Mouse (Mus musculus) testis, adult 10 weeks (tissue): ENCODE measurements around the gene Sppl2b. TPM values are rescaled to one million over a fixed set of nuclear protein-coding genes. Genes with fewer than 3 reads are reported as not detected.

ENCODE experiments used
- polyA plus RNA-seq: library from polyadenylated mRNA; stranded (reverse); fragments of 350-450 nt; fragmentation: Illumina TruSeq; extraction: RNeasy Lipid Tissue Mini Kit (QIAGEN cat#74804); gene quantifications from one replicate; pipeline ENCODE4 v1.2.3, GENCODE M21; 2014; ENCODE audit warnings: low read depth, low replicate concordance

The Sppl2b gene
- polyA plus RNA-seq = 1.7 TPM

DNA sequence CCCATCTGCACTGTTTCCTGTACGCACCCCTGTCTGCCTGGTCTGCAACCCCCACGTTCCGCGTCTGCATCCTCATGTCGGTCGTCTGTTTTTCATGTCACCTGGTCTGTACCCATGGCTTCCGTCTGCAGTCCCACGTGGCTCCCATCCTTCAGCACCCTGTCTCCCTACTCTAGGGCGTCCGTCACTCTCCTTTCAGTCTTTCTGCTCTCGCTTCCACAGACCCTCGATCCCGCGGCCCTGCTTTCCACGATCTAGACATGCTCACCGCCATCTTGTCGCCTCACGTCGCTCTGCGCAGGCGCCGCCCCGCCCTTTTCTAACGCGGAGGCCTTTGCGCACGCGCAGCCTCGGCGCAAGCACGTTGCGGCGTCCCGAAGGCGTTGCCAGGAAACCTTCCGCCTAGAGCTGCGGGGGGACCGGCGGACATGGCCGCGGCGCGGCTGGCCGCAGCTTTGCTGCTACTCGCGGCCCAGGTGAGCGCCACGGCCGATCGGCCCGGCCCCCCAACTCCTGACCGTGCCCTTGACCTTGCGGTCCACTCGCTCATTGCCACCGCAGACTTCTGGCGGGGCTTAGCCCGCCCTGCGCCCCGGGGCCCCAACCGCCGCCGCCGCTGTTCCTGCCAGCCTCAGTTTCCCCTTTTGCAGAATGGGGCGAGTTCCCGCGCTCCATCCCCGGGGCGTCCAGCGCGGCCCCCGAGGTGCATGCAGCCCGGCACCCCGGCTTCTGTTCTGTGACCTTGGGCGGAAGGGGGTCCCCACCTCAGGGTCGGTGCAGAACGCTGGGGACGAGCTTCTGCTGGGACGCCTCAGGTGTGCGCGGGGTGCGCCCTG lies at the start of gene Sppl2b, which contains the start of gene Lsm7:
TSS of gene Sppl2b (plus strand) at position 363 of the 836 bp plus-strand sequence.
TSS of gene Lsm7 (minus strand) at position 297 of the 836 bp plus-strand sequence.

DNA sequence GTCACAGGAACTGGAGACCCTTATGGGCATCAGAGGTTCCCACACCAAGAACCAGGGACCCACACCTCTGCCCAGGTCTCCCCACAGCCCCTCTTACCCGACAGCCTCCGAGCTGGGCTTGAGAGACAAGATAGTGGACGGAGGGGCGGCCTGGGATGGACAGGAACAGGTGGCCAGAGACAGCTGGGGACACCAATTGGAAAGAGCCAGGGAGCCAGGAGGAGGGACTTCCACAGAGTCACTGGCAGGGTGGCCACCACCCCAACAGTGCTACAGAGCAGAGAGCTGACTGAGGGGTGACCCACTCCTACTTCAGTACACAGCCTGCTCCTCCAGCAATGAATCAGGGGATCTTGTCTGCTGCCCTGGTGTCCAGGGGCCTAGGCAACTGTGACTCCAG lies 41.7 kb upstream of the Sppl2b start, which contains the start of gene Jsrp1:
TSS of gene Jsrp1 (minus strand) at position 133 of the 400 bp plus-strand sequence.

DNA sequence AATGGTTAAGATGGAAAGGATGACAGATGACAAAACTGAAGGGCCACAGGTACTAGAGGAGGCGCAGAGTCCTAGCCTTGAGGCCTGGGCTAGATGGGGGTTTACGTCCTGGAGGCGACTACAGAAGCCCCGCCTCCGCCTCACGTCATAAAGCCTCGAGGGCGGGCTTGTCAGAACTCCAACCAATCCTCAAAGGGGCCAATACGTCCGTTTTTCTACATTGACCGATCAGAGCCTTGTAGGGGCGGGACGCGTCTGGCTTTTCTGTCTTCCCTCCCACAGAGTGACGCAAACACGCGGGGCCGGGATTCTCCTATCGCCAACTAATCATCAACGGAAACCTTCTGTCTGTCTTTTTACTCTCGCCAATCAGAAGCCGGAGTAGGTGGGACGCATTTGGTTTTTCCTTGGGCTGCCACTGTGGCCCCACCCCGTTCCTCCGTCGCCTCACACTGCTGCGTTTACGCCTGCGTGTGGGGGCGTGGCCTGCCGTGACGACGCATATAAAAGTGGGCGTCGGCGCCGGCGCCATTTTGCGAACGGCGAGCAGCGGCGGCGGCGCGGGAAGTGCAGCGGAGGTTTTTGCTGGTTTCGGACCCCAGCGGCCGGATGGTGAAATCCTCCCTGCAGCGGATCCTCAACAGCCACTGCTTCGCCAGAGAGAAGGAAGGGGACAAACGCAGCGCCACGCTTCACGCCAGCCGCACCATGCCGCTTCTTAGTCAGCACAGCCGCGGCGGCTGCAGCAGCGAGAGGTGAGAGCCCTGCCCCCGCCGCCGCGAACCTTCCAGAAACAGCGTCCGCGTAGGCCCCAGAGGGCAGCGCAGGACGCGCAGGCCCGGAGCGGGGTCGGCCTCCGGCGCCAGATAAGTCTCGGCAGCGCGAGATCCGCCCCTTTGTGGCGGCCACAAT lies 28.7 kb upstream of the Sppl2b start, which contains the start of gene Oaz1:
TSS of gene Oaz1 (plus strand) at position 506 of the 912 bp plus-strand sequence.

DNA sequence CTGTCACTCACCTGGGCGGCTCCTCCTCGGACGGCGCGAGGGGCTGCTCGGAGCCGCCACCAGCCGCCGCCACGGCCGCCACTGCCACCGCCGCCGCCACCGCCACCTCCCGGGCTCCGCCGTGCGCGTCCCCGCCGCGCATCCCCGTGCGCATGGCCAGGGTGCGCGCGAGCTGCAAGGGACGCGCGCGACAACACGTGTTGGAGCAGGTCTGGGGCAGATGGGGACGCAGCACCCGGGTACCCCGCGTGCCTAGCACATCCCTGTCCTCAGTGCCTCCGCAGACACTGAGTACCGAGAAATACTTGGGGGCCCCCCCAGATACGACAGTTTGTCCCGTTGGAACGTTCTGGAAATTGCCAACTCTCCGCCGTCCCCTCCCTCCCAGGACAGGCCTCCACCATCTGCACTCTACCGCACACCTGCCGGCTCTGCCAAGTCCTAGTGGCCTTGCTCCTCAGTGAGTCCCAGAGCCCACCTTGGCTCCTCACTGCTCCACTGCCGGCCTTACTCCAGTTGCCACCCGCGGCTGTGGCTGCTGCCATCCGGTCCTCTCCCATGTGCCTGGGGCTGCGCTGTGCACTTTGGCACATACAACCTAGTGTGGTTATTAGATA lies 11.0 kb upstream of the Sppl2b start, which contains the start of gene Lingo3:
TSS of gene Lingo3 (minus strand) at position 109 of the 617 bp plus-strand sequence.

DNA sequence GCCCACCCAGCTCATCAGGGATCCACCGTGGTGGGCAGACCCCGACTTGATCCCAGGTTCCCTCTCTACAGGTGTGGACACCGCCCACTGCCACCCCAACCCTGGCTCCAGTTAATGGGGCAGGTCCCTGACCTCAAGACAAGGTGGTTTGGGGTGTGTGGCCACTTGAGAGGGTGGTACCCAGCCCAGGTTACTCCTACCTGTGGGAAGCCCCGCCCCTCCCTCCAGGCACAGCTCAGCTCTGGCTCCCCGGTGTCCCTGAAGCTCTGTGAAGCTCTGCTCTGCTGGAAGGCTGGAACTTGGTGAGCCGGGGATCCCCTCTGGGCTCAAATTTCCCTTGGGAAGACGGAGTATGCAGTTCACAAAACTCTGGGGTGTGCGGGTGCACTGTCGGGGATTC lies 16.5 kb downstream of the Sppl2b start, which contains the start of gene Tmprss9:
TSS of gene Tmprss9 (plus strand) at position 268 of the 400 bp plus-strand sequence.

DNA sequence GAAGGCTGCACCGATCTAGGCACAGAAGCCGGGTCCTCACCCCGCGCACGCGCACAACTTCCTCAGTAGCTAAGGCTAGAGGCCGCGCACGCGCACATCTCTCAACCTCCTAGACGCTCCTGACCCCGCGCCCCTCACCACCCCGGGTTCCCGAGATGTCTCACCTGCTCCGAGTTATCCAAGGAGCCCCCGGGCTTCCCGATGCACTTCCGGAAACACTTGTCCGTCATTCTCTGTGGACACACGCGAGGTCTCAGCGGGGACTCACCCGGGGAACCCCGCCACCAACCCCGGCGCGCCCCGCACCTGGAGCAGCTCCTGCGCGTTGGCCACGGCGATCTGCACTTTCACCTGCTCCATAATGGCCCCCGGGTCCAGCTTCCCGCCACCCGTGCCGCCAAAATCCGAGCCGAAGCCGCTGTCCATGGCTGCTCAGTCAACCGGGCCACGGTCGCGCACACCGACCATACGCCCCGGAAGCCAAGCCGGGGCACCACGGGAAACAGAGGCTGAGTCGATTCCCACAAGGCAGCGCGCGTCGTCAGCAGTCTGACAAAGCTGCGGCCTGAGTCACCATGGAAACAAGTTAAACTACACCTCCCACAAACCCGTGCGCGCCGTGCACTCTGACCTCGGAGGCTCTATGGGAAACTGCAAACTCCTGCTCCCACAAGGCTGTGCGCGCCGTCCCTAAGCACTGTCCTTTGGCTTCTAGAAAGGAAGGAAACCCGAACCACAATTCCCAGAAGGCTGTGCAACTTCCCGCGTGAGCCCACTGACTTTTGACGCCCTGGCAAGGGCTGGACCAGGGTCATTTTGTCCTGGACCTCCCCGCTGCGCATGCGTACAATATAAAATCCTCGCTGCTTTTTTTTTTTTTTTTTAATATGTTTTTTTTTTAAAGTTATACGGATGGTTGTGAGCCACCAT lies 45.5 kb downstream of the Sppl2b start, which contains the start of gene Timm13:
TSS of gene Timm13 (minus strand) at position 652 of the 930 bp plus-strand sequence.

DNA sequence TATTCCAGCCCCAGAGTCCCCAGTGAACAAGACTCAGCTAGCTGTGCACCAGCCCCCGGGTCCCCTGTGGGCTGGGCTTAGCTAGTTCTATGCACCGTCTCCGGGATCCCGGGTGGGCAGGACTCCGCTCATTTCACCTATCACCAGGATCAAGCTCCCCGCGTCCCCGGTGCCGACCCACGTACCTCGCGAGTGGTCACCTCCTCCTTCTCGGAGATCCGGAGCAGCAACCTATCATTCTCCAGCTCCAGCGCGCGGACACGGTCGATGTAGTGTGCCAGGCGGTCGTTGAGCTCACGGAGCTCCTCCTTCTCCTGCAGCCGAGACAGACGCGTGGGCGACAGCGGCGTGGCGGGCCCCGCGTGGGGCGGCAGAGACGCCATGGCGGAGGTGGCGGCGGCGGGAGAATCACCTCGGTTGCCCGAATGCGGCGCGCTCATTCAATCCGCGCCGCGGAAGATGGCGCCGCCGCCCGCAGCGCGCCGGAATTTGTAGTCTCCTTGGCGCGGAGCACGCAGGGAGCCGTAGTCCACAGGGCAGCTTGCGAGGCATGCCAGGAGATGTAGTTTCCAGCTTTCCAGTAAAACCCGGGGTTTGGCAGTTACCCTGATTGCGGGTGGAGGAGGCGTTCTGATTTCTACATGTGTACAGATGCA lies 62.8 kb downstream of the Sppl2b start, which contains the start of gene Lmnb2:
TSS of gene Lmnb2 (minus strand) at position 467 of the 656 bp plus-strand sequence.

Other genes starting within 250 kb of the Sppl2b start
- gene Gm49322, start 249.3 kb upstream of the Sppl2b start, polyA plus RNA-seq = not detected
- gene Csnk1g2, start 232.4 kb upstream of the Sppl2b start, polyA plus RNA-seq = 6.7 TPM
- gene Btbd2, start 198.2 kb upstream of the Sppl2b start, polyA plus RNA-seq = 0.13 TPM
- gene Mknk2, start 177.2 kb upstream of the Sppl2b start, polyA plus RNA-seq = 1.7 TPM
- gene Mob3a, start 153.3 kb upstream of the Sppl2b start, polyA plus RNA-seq = 2.6 TPM
- gene Izumo4, start 153.1 kb upstream of the Sppl2b start, polyA plus RNA-seq = 20.6 TPM
- gene Ap3d1, start 113.0 kb upstream of the Sppl2b start, polyA plus RNA-seq = 18.3 TPM
- 7.6 TPM for gene Dot1l, start 100.1 kb upstream of the Sppl2b start, polyA plus RNA-seq
- gene Sf3a2, start 57.1 kb upstream of the Sppl2b start, polyA plus RNA-seq = 5.3 TPM
- gene Plekhj1, start 56.6 kb upstream of the Sppl2b start, polyA plus RNA-seq = 3.8 TPM
- not detected for gene Amh, start 50.0 kb upstream of the Sppl2b start, polyA plus RNA-seq
- gene Jsrp1, start 41.8 kb upstream of the Sppl2b start, polyA plus RNA-seq = not detected
- 30.7 TPM for gene Oaz1, start 28.6 kb upstream of the Sppl2b start, polyA plus RNA-seq
- gene Lingo3, start 11.2 kb upstream of the Sppl2b start, polyA plus RNA-seq = 0.06 TPM
- gene Lsm7, start 66 bp upstream of the Sppl2b start, polyA plus RNA-seq = 2.3 TPM
- not detected for gene Tmprss9, start 16.6 kb downstream of the Sppl2b start, polyA plus RNA-seq
- not detected for gene Timm13, start 45.7 kb downstream of the Sppl2b start, polyA plus RNA-seq
- 1.6 TPM for gene Lmnb2, start 63.0 kb downstream of the Sppl2b start, polyA plus RNA-seq
- gene Gadd45b, start 74.8 kb downstream of the Sppl2b start, polyA plus RNA-seq = 3.8 TPM
- 0.27 TPM for gene Gng7, start 159.7 kb downstream of the Sppl2b start, polyA plus RNA-seq
- gene Diras1, start 170.4 kb downstream of the Sppl2b start, polyA plus RNA-seq = 0.17 TPM
- gene Slc39a3, start 182.2 kb downstream of the Sppl2b start, polyA plus RNA-seq = 0.71 TPM
- gene Sgta, start 204.9 kb downstream of the Sppl2b start, polyA plus RNA-seq = 3.3 TPM
- 3.0 TPM for gene Thop1, start 214.8 kb downstream of the Sppl2b start, polyA plus RNA-seq
- gene Creb3l3, start 243.6 kb downstream of the Sppl2b start, polyA plus RNA-seq = 0.08 TPM